Mouse (Mus musculus): Measurements from ENCODE around the gene Gm44790.

DNA sequence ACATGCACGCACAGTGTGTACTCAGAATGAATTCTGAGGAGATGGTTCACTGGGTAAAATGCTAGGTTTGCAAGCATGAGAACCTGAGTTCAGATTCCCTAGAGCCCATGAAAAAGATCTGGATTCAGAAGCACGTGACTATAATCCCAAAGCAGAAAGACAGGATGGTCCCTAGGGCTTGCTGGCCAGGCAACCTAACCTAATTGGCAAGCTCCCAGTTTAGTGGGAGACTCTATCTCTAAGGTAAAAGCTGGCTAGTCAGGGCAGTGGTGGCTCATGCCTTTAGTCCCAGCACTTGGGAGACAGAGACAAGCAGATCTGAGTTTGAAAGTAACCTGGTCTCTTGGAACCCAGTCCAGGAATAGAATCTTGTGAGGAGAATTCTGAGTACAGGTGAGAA lies 27.5 kb upstream of the Gm44790 start:
- TF ChIP-seq FLI1 (IDR thresholded peaks at IDR 0.05; ENCODE audit: low read length) (no peak), GATA1 (IDR thresholded peaks at IDR 0.05; ENCODE audit: borderline replicate concordance, low read length) (no peak)

Data from megakaryocyte, embryonic 14.5 days (primary cell).